Mouse (Mus musculus): Measurements from ENCODE around the gene Olfr1412.

DNA sequence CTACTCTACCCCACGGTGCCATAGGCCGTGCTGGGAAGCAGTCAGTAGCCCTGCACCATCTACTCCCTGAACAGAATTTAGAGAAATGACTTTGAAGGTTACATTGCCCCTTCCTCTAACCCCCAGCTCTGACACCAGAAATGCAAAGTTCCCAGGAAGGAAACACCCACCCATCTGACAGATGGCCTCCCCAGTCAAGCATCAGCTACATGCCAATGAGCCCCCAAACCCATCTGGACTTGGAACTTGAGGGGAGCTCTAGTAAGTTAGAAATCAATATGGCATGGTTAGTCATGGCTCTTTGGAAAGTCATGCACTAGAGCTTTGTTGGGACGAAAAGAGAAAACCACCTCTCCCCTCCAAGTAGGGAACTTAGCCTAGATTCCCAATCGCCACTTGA lies 53.2 kb downstream of the Olfr1412 start:
- TF ChIP-seq EP300 (IDR thresholded peaks at IDR 0.05; ENCODE audit: low read depth) (no peak), CTCF (IDR thresholded peaks at IDR 0.05; ENCODE audit: low read depth) (no peak)

Data from heart, postnatal 0 days (tissue).